Comparison of ENCODE assay signal across 10 mouse cellular contexts in the genomic region with DNA sequence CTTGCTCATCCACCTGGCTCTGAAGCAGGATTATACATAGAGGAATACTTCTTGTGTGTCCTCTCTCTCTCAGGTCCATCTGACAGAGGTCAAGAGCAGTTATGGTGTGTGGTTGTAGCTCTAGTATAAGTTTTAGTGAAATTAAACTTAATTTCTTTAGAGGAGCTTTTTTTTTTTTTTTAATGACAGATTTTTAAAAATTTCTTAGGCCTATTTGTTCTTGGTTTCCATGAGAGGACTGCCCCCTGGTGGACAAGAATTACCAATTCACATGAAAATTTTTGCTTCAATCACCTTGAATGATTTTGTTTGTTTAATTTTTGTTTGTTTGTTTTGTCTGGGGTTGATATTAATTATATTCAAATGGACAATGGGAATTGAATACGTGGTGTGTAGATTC. TPM values are rescaled to one million over a fixed set of nuclear protein-coding genes. Genes with fewer than 3 reads are reported as not detected.
DNase-seq lines count a peak whose midpoint lies in the region; ATAC-seq and TF ChIP-seq lines count a peak whose summit lies in the region.
"Had no signal": no experiment of that assay in that cellular context is flagged by ENCODE, and none has a peak within 500 bp of the region (broad histone marks: within the 10 kb centered on the region; RNA-seq: fewer than 3 reads in every experiment).

No protein-coding gene starts in this region.

- in situ Hi-C loops in ES-E14 (cut with MboI; ENCODE audit: low sequenced_read_pairs in 2 of 2, unreplicated experiment in 2 of 2) = loop anchor here (5.0 to 25.0 kb wide), 3 partner anchors 144 to 551 kb away; partner anchors contain the start of genes Phox2b (in 1 of the 2) and Uchl1 (in 1 of the 2)

- no peak for TF ChIP-seq POLR2A in lung, adult 2 months (IDR thresholded peaks at IDR 0.05; ENCODE audit: borderline replicate concordance, extremely low read depth, low read depth, low read length)

- H3K4me2 ChIP-seq in lung, postnatal 0 days (replicated peaks; ENCODE audit: low read depth, low read length) = no peak overlapping the region
- H3K4me2 ChIP-seq: liver, embryonic 15.5 days had no signal

- no peak for DNase-seq in gastrocnemius, adult 2 months
- no peak for DNase-seq in gastrocnemius, postnatal 4 days (ENCODE audit: low spot score in 2 of 2)
- peak; percentile 64 for DNase-seq in lung, postnatal 0 days (ENCODE audit: low spot score)
- no peak for DNase-seq in lung, adult 2 months
- DNase-seq in ES-E14 (ENCODE audit: low read depth, low spot score) = no peak
- DNase-seq in frontal cortex, postnatal 14 days (ENCODE audit: low spot score in 2 of 2) = no peak
- DNase-seq: thymus, postnatal 25 days had no signal

- ATAC-seq in lung, postnatal 0 days = no peak
- peak; percentile 27 for ATAC-seq in inflammation-experienced regulatory T-cells, adult 6 months
- no peak for ATAC-seq in monocyte, adult 5-6 weeks (replicated peaks; ENCODE audit: insufficient number of reproducible peaks, low FRiP score, low TSS enrichment, poor library complexity, severe bottlenecking)

- TF ChIP-seq EP300 in lung, postnatal 0 days (IDR thresholded peaks at IDR 0.05) = no peak

- intact Hi-C loops in gastrocnemius, adult 2 months (cut with DNase I) = no loop called here

- H3K27me3 ChIP-seq in lung, postnatal 0 days (replicated peaks; ENCODE audit: insufficient read depth, low read length) = 0 out of 2 replicates have a peak, but pooled peaks cover 10% of the 10 kb centered on the region

- WGBS in lung, postnatal 0 days = 2% methylated on average over 1 of the region's 1 CpGs
- WGBS in lung, adult 2 months = 11% methylated on average over 1 of the region's 1 CpGs

- peak; percentile 66 for TF ChIP-seq CTCF in gastrocnemius, adult 2 months (IDR thresholded peaks at IDR 0.05)
- peak; percentile 62 for TF ChIP-seq CTCF in lung, postnatal 0 days (IDR thresholded peaks at IDR 0.05)
- no peak for TF ChIP-seq CTCF in lung, adult 2 months (IDR thresholded peaks at IDR 0.05; ENCODE audit: insufficient read depth, low read length)

- H3K9me3 ChIP-seq in lung, postnatal 0 days (ENCODE audit: low read length) = no peaks in the 10 kb centered on the region
- H3K9me3 ChIP-seq in ES-E14 (ENCODE audit: control insufficient read depth, insufficient read depth, low read depth, low read length) = no peaks in the 10 kb centered on the region
- H3K9me3 ChIP-seq: liver, embryonic 15.5 days had no signal

- H3K4me3 ChIP-seq in gastrocnemius, adult 2 months = no peak overlapping the region
- no peak overlapping the region for H3K4me3 ChIP-seq in lung, postnatal 0 days (ENCODE audit: low read depth, low read length)
- no peak overlapping the region for H3K4me3 ChIP-seq in lung, adult 2 months (replicated peaks; ENCODE audit: extremely low read depth, low read depth, low read length)
- H3K4me3 ChIP-seq in ES-E14 (ENCODE audit: insufficient read depth in 1 of 2, low read depth in 1 of 2, low read length in 2 of 2, poor library complexity in 1 of 2, severe bottlenecking in 1 of 2) = no peak overlapping the region
- H3K4me3 ChIP-seq: liver, embryonic 15.5 days had no signal

- no peak overlapping the region for H3K27ac ChIP-seq in gastrocnemius, adult 2 months
- no peak overlapping the region for H3K27ac ChIP-seq in lung, postnatal 0 days (ENCODE audit: low read length)
- H3K27ac ChIP-seq in ES-E14 (ENCODE audit: insufficient read depth, low read depth, low read length, poor library complexity, severe bottlenecking) = no peak overlapping the region
- H3K27ac ChIP-seq: liver, embryonic 15.5 days had no signal

- H3K4me1 ChIP-seq in lung, postnatal 0 days (ENCODE audit: insufficient read depth, low read depth, low read length) = no peaks in the 10 kb centered on the region
- H3K4me1 ChIP-seq in lung, adult 2 months (ENCODE audit: control insufficient read depth, insufficient read depth, low read length) = no peaks in the 10 kb centered on the region
- no peaks in the 10 kb centered on the region for H3K4me1 ChIP-seq in ES-E14 (ENCODE audit: control insufficient read depth in 2 of 2, insufficient read depth in 2 of 2, low read length in 2 of 2, poor library complexity in 1 of 2)
- H3K4me1 ChIP-seq: liver, embryonic 15.5 days had no signal

- H3K9ac ChIP-seq in lung, postnatal 0 days (replicated peaks; ENCODE audit: low read depth) = no peak overlapping the region
- no peak overlapping the region for H3K9ac ChIP-seq in ES-E14 (ENCODE audit: insufficient read depth, low read depth, low read length, poor library complexity, severe bottlenecking)
- H3K9ac ChIP-seq: liver, embryonic 15.5 days had no signal

- no peaks in the 10 kb centered on the region for H3K36me3 ChIP-seq in lung, postnatal 0 days (ENCODE audit: insufficient read depth, low read length)
- H3K36me3 ChIP-seq in ES-E14 (ENCODE audit: control insufficient read depth, insufficient read depth, low read length, poor library complexity, severe bottlenecking) = no peaks in the 10 kb centered on the region
- H3K36me3 ChIP-seq: liver, embryonic 15.5 days had no signal

TF ChIP-seq in ES-E14, 5 proteins besides CTCF, POLR2A, EP300 and RAD21:
- TF ChIP-seq ZC3H11A (IDR thresholded peaks at IDR 0.05; ENCODE audit: borderline replicate concordance, low read depth, low read length) (0 out of 2 replicates have a peak, but pooled peaks have one; percentile 20), CHD2 (IDR thresholded peaks at IDR 0.05; ENCODE audit: low read depth, low read length) (no peak), ZNF384 (IDR thresholded peaks at IDR 0.05; ENCODE audit: low read depth, low read length) (peak; percentile 42; the same call in 1 of the 2 replicates), HCFC1 (IDR thresholded peaks at IDR 0.05; ENCODE audit: borderline replicate concordance, insufficient read depth, low read length) (no peak), MAFK (IDR thresholded peaks at IDR 0.05; ENCODE audit: insufficient read depth, low read depth, low read length) (no peak)

RNA-seq across cellular contexts. Expression of gene Tmem33, which starts 22.1 kb away (rescaled TPM):
- 10 to 100 TPM; 23.0 to 28.5 TPM for total RNA-seq in gastrocnemius, adult 2 months (2021)
- 10 to 100 TPM; 38.2 to 42.6 TPM for total RNA-seq in gastrocnemius, postnatal 4 days (2021)
- polyA plus RNA-seq in lung, postnatal 0 days (2015; fragmentation: Nextera tagmentation; extraction: Ambion mirVana) = 83.5 and 86.8 TPM in 2 replicates
- 98.4 and 100 TPM in 2 replicates for polyA plus RNA-seq in lung, adult 2 months (2012; rRNA removed)
- 118 and 159 TPM in 2 replicates for total RNA-seq in ES-E14 (2012; rRNA removed)
- polyA plus RNA-seq in inflammation-experienced regulatory T-cells, adult 6 months (2017; shearing (Covaris generic)) = 10 to 100 TPM; 56.0 to 77.0 (median 57.4) TPM
- 24.9 to 49.5 TPM (median 30.6 TPM) in 3 replicates for total RNA-seq in monocyte, adult 5-6 weeks (2017)
